Mouse (Mus musculus) kidney, embryonic 16.5 days (tissue): ENCODE measurements around the gene Megf11. TPM values are rescaled to one million over a fixed set of nuclear protein-coding genes. Genes with fewer than 3 reads are reported as not detected.
"Not testable (repeated sequence)": the region's sequence is repeated elsewhere in the genome, so short reads cannot be mapped to it uniquely, and the experiment has no call there.

Experiments
- ATAC-seq: fragments of 200-750 bp; cut with Nextera tagmentation; 2 replicates; pipeline ENCODE4 v1.8.0; 2017; ENCODE audit warnings: moderate TSS enrichment; ENCODE audit not compliant: low FRiP score, low TSS enrichment
- H3K27ac ChIP-seq: fragments of 300-500 bp; sonication (generic); 2 replicates; pipeline ENCODE4 v1.5.1; 2014; ENCODE audit warnings: low read length
- H3K27me3 ChIP-seq: fragments of 300-500 bp; sonication (generic); 2 replicates; pipeline ENCODE4 v1.6.1; 2014; ENCODE audit warnings: low read length, control low read depth, mixed read lengths; ENCODE audit not compliant: insufficient read depth
- H3K36me3 ChIP-seq: fragments of 300-500 bp; sonication (generic); 2 replicates; pipeline ENCODE4 v1.6.1; 2014; ENCODE audit warnings: low read length, control low read depth, mixed read lengths; ENCODE audit not compliant: insufficient read depth
- H3K4me1 ChIP-seq: fragments of 300-500 bp; sonication (generic); 2 replicates; pipeline ENCODE4 v1.6.1; 2014; ENCODE audit warnings: low read length, control low read depth, mixed read lengths; ENCODE audit not compliant: insufficient read depth
- H3K4me2 ChIP-seq: fragments of 300-500 bp; sonication (generic); replicated peaks from 2 replicates; pipeline ENCODE4 v1.6.1; 2014; ENCODE audit warnings: low read depth, low read length
- H3K4me3 ChIP-seq: fragments of 300-500 bp; sonication (generic); 2 replicates; pipeline ENCODE4 v1.5.1; 2014; ENCODE audit warnings: mild to moderate bottlenecking, low read length
- H3K9ac ChIP-seq: fragments of 300-500 bp; sonication (generic); replicated peaks from 2 replicates; pipeline ENCODE4 v1.6.1; 2014; ENCODE audit warnings: low read length
- H3K9me3 ChIP-seq: fragments of 300-500 bp; sonication (generic); 2 replicates; pipeline ENCODE4 v1.6.1; 2016; ENCODE audit warnings: low read length, control low read depth
- WGBS: fragments of 180-500 bp; shearing (Covaris S2); extraction: QIAGEN DNeasy Blood & Tissue Kit; methylation state at CpG from one replicate; pipeline ENCODE4 v1.1.7; 2014; 5-methylcytosine and 5-hydroxymethylcytosine counted together
- polyA plus RNA-seq: library from polyadenylated mRNA; unstranded; fragments of >200 nt; fragmentation: Nextera tagmentation; extraction: Ambion mirVana; gene quantifications from 2 replicates; pipeline ENCODE4 v1.2.1, GENCODE M21; 2015

Gene Megf11
- polyA plus RNA-seq, 1 experiment from 2014 or later: 4.7 TPM

GRCm38 (mm10) chr9:64700451-64701311, 315.3 kb downstream of the Megf11 start:
- H3K9me3 ChIP-seq: no peaks in the 10 kb centered on the region
- peak overlapping the region; percentile 74 for H3K27ac ChIP-seq
- WGBS: 72% methylated on average over 4 of the region's 4 CpGs
- no peaks in the 10 kb centered on the region for H3K27me3 ChIP-seq
- H3K4me3 ChIP-seq: no peak overlapping the region
- H3K4me2 ChIP-seq: no peak overlapping the region
- peak; percentile 54; the same call in 1 of the 2 replicates for ATAC-seq
- H3K4me1 ChIP-seq: peaks cover 29% of the 10 kb centered on the region
- H3K36me3 ChIP-seq: peaks cover 13% of the 10 kb centered on the region
- no peak overlapping the region for H3K9ac ChIP-seq

GRCm38 (mm10) chr9:64701651-64702050, 316.2 kb downstream of the Megf11 start:
- Histone ChIP-seq H3K4me2 (no peak overlapping the region), H3K36me3 (peaks cover 9% of the 10 kb centered on the region), H3K4me1 (peaks cover 29% of the 10 kb centered on the region), H3K27me3 (no peaks in the 10 kb centered on the region), H3K4me3 (no peak overlapping the region), H3K9ac (no peak overlapping the region), H3K9me3 (no peaks in the 10 kb centered on the region), H3K27ac (peak overlapping the region; percentile 72)
- WGBS: 71% methylated on average over 1 of the region's 1 CpGs
- ATAC-seq: no peak

DNA sequence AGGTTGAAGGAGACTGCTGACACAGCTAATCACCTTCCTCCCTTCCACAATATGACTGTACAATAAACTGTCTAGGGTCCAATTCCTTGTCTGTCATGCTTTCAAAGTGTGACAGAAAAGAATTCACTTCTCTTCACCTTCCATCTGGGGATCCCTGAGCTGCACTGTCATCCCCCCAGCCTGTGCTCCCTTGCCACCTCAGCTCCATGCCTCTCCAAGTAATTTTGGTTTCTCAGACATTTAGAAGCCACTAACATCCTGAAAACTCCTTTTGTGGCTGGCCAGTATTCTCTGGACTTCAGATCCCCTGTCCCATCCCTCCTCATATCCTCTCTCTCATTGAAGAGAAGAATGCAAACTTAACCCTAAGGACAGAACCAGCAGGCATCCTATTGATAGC, 317.0 kb downstream of the Megf11 start:
- no peak for ATAC-seq
- no peak overlapping the region for H3K4me3 ChIP-seq
- H3K4me1 ChIP-seq: peaks cover 29% of the 10 kb centered on the region
- no peak overlapping the region for H3K27ac ChIP-seq
- H3K27me3 ChIP-seq: no peaks in the 10 kb centered on the region
- H3K9me3 ChIP-seq: no peaks in the 10 kb centered on the region
- H3K4me2 ChIP-seq: no peak overlapping the region
- no peak overlapping the region for H3K9ac ChIP-seq
- H3K36me3 ChIP-seq: peaks cover 4% of the 10 kb centered on the region

- Histone ChIP-seq H3K36me3 (peaks cover 6% of the 10 kb centered on the region), H3K27me3 (no peaks in the 10 kb centered on the region), H3K4me3 (no peak overlapping the region), H3K9ac (no peak overlapping the region), H3K27ac (no peak overlapping the region), H3K4me2 (no peak overlapping the region), H3K9me3 (no peaks in the 10 kb centered on the region), H3K4me1 (peaks cover 29% of the 10 kb centered on the region)
- no peak for ATAC-seq
- 69% methylated on average over 2 of the region's 2 CpGs for WGBS
Observed at GRCm38 (mm10) chr9:64702937-64703336, 317.5 kb downstream of the Megf11 start.

GRCm38 (mm10) chr9:64703420-64703965, 318.1 kb downstream of the Megf11 start:
- Histone ChIP-seq H3K4me1 (peaks cover 29% of the 10 kb centered on the region), H3K36me3 (peaks cover 11% of the 10 kb centered on the region), H3K9me3 (no peaks in the 10 kb centered on the region), H3K9ac (no peak overlapping the region), H3K4me2 (no peak overlapping the region), H3K27ac (no peak overlapping the region), H3K27me3 (no peaks in the 10 kb centered on the region), H3K4me3 (no peak overlapping the region)
- ATAC-seq: no peak

GRCm38 (mm10) chr9:64704073-64704840, 318.8 kb downstream of the Megf11 start:
- Histone ChIP-seq H3K9me3 (no peaks in the 10 kb centered on the region), H3K9ac (no peak overlapping the region), H3K27ac (no peak overlapping the region), H3K27me3 (no peaks in the 10 kb centered on the region), H3K4me2 (no peak overlapping the region), H3K36me3 (peaks cover 12% of the 10 kb centered on the region), H3K4me3 (no peak overlapping the region), H3K4me1 (peaks cover 24% of the 10 kb centered on the region)
- 87% methylated on average over 5 of the region's 5 CpGs for WGBS
- no peak for ATAC-seq

- not testable (repeated sequence) for ATAC-seq, H3K4me1 ChIP-seq, H3K27ac ChIP-seq, H3K9me3 ChIP-seq, H3K27me3 ChIP-seq, H3K4me3 ChIP-seq, H3K9ac ChIP-seq, H3K4me2 ChIP-seq
- peaks cover 20% of the 10 kb centered on the region for H3K36me3 ChIP-seq
- WGBS: 83% methylated on average over 3 of the region's 5 CpGs
Observed at GRCm38 (mm10) chr9:64710291-64710690, 324.9 kb downstream of the Megf11 start.

DNA sequence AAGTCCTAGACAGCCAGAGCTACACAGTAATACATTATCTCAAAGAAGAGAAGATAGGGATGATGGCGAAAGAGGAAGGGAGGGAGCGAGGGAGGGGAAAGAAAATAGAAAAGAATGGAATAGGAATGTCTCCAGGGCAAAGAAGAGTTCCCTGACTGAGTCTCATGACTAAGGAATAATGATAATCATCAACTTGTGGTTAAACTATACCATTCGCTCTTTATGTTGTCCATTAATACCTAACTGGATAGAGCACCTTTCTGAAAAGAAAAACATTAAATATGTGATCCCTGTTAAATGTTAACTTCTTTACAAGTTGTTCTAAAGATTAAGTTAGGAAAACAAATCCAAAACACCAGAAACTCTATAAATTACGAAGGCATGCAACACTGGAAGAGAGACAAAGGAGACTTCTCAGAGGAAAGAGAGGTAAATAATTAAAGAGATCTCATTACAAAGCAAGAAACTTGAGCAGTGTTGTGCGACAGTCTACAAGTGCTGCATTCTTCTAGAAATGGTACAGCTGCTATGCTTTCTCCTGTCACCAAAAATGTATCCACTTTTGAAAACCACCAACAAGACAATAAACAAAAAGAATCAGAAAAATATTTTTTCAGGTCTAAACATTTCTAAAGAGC, 334.2 kb downstream of the Megf11 start:
- Histone ChIP-seq H3K9ac (no peak overlapping the region), H3K27me3 (no peaks in the 10 kb centered on the region), H3K4me2 (peak overlapping the region; percentile 29; the same call in 1 of the 2 replicates), H3K36me3 (0 out of 2 replicates have a peak, but pooled peaks cover 6% of the 10 kb centered on the region), H3K4me1 (peaks cover 15% of the 10 kb centered on the region; the same call in 1 of the 2 replicates), H3K4me3 (no peak overlapping the region), H3K9me3 (no peaks in the 10 kb centered on the region), H3K27ac (peak overlapping the region; percentile 84)
- ATAC-seq: peak; percentile 87
- WGBS: 49% methylated on average over 5 of the region's 5 CpGs

DNA sequence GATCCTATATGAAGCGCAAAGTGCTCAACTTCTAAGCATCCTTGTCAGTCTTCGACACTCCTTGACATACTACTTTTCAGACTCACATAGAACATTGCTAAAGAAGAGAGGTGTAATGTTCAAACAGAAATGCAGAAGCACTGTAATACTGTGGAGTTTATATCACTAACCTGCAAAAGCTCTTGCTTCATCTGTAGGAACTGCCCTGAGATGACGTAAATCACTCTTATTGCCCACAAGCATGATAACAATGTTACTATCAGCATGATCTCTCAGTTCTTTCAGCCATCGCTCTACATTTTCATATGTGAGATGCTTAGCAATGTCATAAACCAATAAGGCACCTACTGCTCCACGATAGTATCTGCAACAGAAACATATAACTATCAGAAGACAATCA, 341.0 kb downstream of the Megf11 start:
- Histone ChIP-seq H3K9ac (no peak overlapping the region), H3K9me3 (no peaks in the 10 kb centered on the region), H3K36me3 (peaks cover 19% of the 10 kb centered on the region), H3K27ac (no peak overlapping the region), H3K27me3 (no peaks in the 10 kb centered on the region), H3K4me1 (peaks cover 10% of the 10 kb centered on the region), H3K4me2 (no peak overlapping the region), H3K4me3 (no peak overlapping the region)
- no peak for ATAC-seq
- WGBS: 92% methylated on average over 5 of the region's 5 CpGs
